Mouse (Mus musculus) CD4-positive, CD25-positive, alpha-beta regulatory T cell (primary cell): ENCODE measurements around the gene Gm10181. TPM values are rescaled to one million over a fixed set of nuclear protein-coding genes. Genes with fewer than 3 reads are reported as not detected.

Experiments used
- polyA plus RNA-seq: library from polyadenylated mRNA; unstranded; fragments of 100-300 nt; shearing (Covaris generic); gene quantifications from one replicate; pipeline ENCODE4 v1.2.1, GENCODE M21; 2017

Gm10181 gene
- not detected for polyA plus RNA-seq

GRCm38 (mm10) chr9:25089122-25089521 is at the start of gene Gm10181:
Gene Gm10181 (plus strand): TSS chr9:25089422.

Other genes starting within 250 kb of the Gm10181 start
- 88.7 TPM for gene Herpud2, start 62.4 kb downstream of the Gm10181 start, polyA plus RNA-seq
- gene Sept7, start 163.0 kb downstream of the Gm10181 start, polyA plus RNA-seq = 372 TPM